Mouse (Mus musculus) MEL (cell line): Measurements from ENCODE around the gene Cct2. TPM values are rescaled to one million over a fixed set of nuclear protein-coding genes. Genes with fewer than 3 reads are reported as not detected.
A peak's percentile ranks its signal among the peaks of the same experiment; 100 is the strongest.

ENCODE experiments used
- DNase-seq: peaks from one replicate; pipeline ENCODE4 v3.0.0; 2011; ENCODE audit warnings: low read depth, low spot score
- H3K27ac ChIP-seq: 2 replicates; pipeline ENCODE4 v1.5.1; 2012; ENCODE audit warnings: low read depth, mild to moderate bottlenecking, control low read depth, low read length, moderate library complexity; ENCODE audit not compliant: control insufficient read depth
- H3K27me3 ChIP-seq, 2 experiments: fragments of 150-350 bp in 1 of 2; sonication (generic) in 1 of 2; 2 replicates each; pipeline ENCODE4 v1.6.1; 2012; ENCODE audit warnings: low read length in 2 of 2, mild to moderate bottlenecking in 2 of 2, improper control_type of control experiment in 1 of 2, moderate library complexity in 1 of 2; ENCODE audit not compliant: insufficient read depth in 2 of 2, control insufficient read depth in 1 of 2
- H3K36me3 ChIP-seq, 2 experiments: 2 replicates each; pipeline ENCODE4 v1.6.1; 2012 to 2014; ENCODE audit warnings: low read length in 2 of 2, improper control_type of control experiment in 1 of 2, inconsistent platforms in 1 of 2, mild to moderate bottlenecking in 1 of 2; ENCODE audit not compliant: insufficient read depth in 2 of 2, control insufficient read depth in 1 of 2
- H3K4me1 ChIP-seq, 2 experiments: fragments of 150-350 bp in 1 of 2; sonication (generic) in 1 of 2; 2 replicates each; pipeline ENCODE4 v1.6.1; 2012; ENCODE audit warnings: low read length in 2 of 2, improper control_type of control experiment in 1 of 2, mild to moderate bottlenecking in 1 of 2; ENCODE audit not compliant: insufficient read depth in 2 of 2, control insufficient read depth in 1 of 2
- H3K4me3 ChIP-seq, 2 experiments: fragments of 150-350 bp in 1 of 2; sonication (generic) in 1 of 2; 2 replicates each; pipeline ENCODE4 v1.5.1; 2012; ENCODE audit warnings: low read depth in 2 of 2, low read length in 2 of 2, mild to moderate bottlenecking in 2 of 2, moderate library complexity in 2 of 2, control low read depth in 1 of 2, improper control_type of control experiment in 1 of 2; ENCODE audit not compliant: control insufficient read depth in 1 of 2, insufficient read depth in 1 of 2
- H3K79me2 ChIP-seq: 2 replicates; pipeline ENCODE4 v1.6.1; 2012; ENCODE audit warnings: mild to moderate bottlenecking, low read length, moderate library complexity; ENCODE audit not compliant: control insufficient read depth, poor library complexity, insufficient read depth
- H3K9ac ChIP-seq: 2 replicates; pipeline ENCODE4 v1.6.1; 2012; ENCODE audit warnings: low read depth, mild to moderate bottlenecking, control low read depth, low read length, moderate library complexity; ENCODE audit not compliant: control insufficient read depth, poor library complexity, severe bottlenecking
- H3K9me3 ChIP-seq: fragments of 150-350 bp; sonication (generic); replicated peaks from 2 replicates; pipeline ENCODE4 v1.6.1; 2012; ENCODE audit warnings: mild to moderate bottlenecking, low read length, improper control_type of control experiment, moderate library complexity; ENCODE audit not compliant: insufficient read depth
- CHD2 ChIP-seq: IDR thresholded peaks from 2 replicates; pipeline ENCODE4 v1.6.1; 2011; ENCODE audit warnings: low read length, improper control_type of control experiment
- CTCF ChIP-seq, 3 experiments: IDR thresholded peaks in 2 of 3; conservative IDR thresholded peaks in 1 of 3; 2 replicates each; pipeline ENCODE4 v1.5.1; 2011 to 2012; ENCODE audit warnings: low read length in 3 of 3, low read depth in 2 of 3, mild to moderate bottlenecking in 2 of 3, improper control_type of control experiment in 1 of 3, inconsistent platforms in 1 of 3, mixed read lengths in 1 of 3, moderate library complexity in 1 of 3; ENCODE audit not compliant: control insufficient read depth in 1 of 3, insufficient read depth in 1 of 3, poor library complexity in 1 of 3, severe bottlenecking in 1 of 3
- ETS1 ChIP-seq: IDR thresholded peaks from 2 replicates; pipeline ENCODE4 v1.6.1; 2012; ENCODE audit warnings: low read depth, mild to moderate bottlenecking, inconsistent platforms, low read length, improper control_type of control experiment, moderate library complexity
- GABPA ChIP-seq: IDR thresholded peaks from 2 replicates; pipeline ENCODE4 v1.6.1; 2012; ENCODE audit warnings: low read depth, mild to moderate bottlenecking, inconsistent platforms, low read length, improper control_type of control experiment, moderate library complexity
- HCFC1 ChIP-seq: IDR thresholded peaks from 2 replicates; pipeline ENCODE4 v1.6.1; 2012; ENCODE audit warnings: low read depth, mild to moderate bottlenecking, inconsistent platforms, low read length, improper control_type of control experiment, moderate library complexity
- JUND ChIP-seq: IDR thresholded peaks from 2 replicates; pipeline ENCODE4 v1.6.1; 2011; ENCODE audit warnings: low read depth, mild to moderate bottlenecking, improper control_type of control experiment, low read length
- MAX ChIP-seq: IDR thresholded peaks from 2 replicates; pipeline ENCODE4 v1.6.1; 2011; ENCODE audit warnings: low read length, improper control_type of control experiment
- MXI1 ChIP-seq: IDR thresholded peaks from 2 replicates; pipeline ENCODE4 v1.6.1; 2011; ENCODE audit warnings: mild to moderate bottlenecking, low read depth, low read length, improper control_type of control experiment
- MYB ChIP-seq: IDR thresholded peaks from 2 replicates; pipeline ENCODE4 v1.6.1; 2011; ENCODE audit warnings: mild to moderate bottlenecking, low read depth, low read length, improper control_type of control experiment
- MYC ChIP-seq: IDR thresholded peaks from 2 replicates; pipeline ENCODE4 v1.6.1; 2011; ENCODE audit warnings: low read depth, mild to moderate bottlenecking, low read length, improper control_type of control experiment, moderate library complexity
- NELFE ChIP-seq: IDR thresholded peaks from 2 replicates; pipeline ENCODE4 v1.6.1; 2011; ENCODE audit warnings: low read depth, low read length, improper control_type of control experiment
- NRF1 ChIP-seq: IDR thresholded peaks from 2 replicates; pipeline ENCODE4 v1.6.1; 2014; ENCODE audit warnings: low read depth, mild to moderate bottlenecking, inconsistent platforms, low read length, improper control_type of control experiment, moderate library complexity; ENCODE audit not compliant: poor library complexity, insufficient read depth, severe bottlenecking
- POLR2A ChIP-seq, 2 experiments: IDR thresholded peaks; 2 replicates each; pipeline ENCODE4 v1.6.1; 2011 to 2012; ENCODE audit warnings: low read length in 2 of 2, mild to moderate bottlenecking in 2 of 2, control low read depth in 1 of 2, improper control_type of control experiment in 1 of 2, low read depth in 1 of 2, moderate library complexity in 1 of 2; ENCODE audit not compliant: control insufficient read depth in 1 of 2, insufficient read depth in 1 of 2, poor library complexity in 1 of 2
- POLR2AphosphoS5 ChIP-seq: IDR thresholded peaks from 2 replicates; pipeline ENCODE4 v1.6.1; 2012; ENCODE audit warnings: low read depth, borderline replicate concordance, mild to moderate bottlenecking, inconsistent platforms, low read length, moderate library complexity, mixed read lengths
- RAD21 ChIP-seq: IDR thresholded peaks from 2 replicates; pipeline ENCODE4 v1.6.1; 2011; ENCODE audit warnings: mild to moderate bottlenecking, low read depth, low read length, improper control_type of control experiment
- RCOR1 ChIP-seq: IDR thresholded peaks from 2 replicates; pipeline ENCODE4 v1.6.1; 2012; ENCODE audit warnings: low read depth, mild to moderate bottlenecking, inconsistent platforms, low read length, improper control_type of control experiment
- SIN3A ChIP-seq: IDR thresholded peaks from 2 replicates; pipeline ENCODE4 v1.6.1; 2012; ENCODE audit warnings: low read length, improper control_type of control experiment, inconsistent platforms
- SMC3 ChIP-seq: IDR thresholded peaks from 2 replicates; pipeline ENCODE4 v1.6.1; 2011; ENCODE audit warnings: low read depth, low read length, improper control_type of control experiment
- TAL1 ChIP-seq: IDR thresholded peaks from 2 replicates; pipeline ENCODE4 v1.6.1; 2012; ENCODE audit warnings: mild to moderate bottlenecking, inconsistent platforms, low read length, moderate library complexity, mixed read lengths
- TBP ChIP-seq: IDR thresholded peaks from 2 replicates; pipeline ENCODE4 v1.8.0; 2011; ENCODE audit warnings: low read depth, low read length, improper control_type of control experiment
- UBTF ChIP-seq: IDR thresholded peaks from 2 replicates; pipeline ENCODE4 v1.6.1; 2012; ENCODE audit warnings: low read depth, mild to moderate bottlenecking, inconsistent platforms, low read length, improper control_type of control experiment, moderate library complexity, borderline replicate concordance; ENCODE audit not compliant: insufficient read depth
- USF1 ChIP-seq: IDR thresholded peaks from 2 replicates; pipeline ENCODE4 v1.6.1; 2014; ENCODE audit warnings: low read depth, mild to moderate bottlenecking, inconsistent platforms, low read length, improper control_type of control experiment, moderate library complexity
- ZC3H11A ChIP-seq: IDR thresholded peaks from 2 replicates; pipeline ENCODE4 v1.6.1; 2012; ENCODE audit warnings: low read depth, mild to moderate bottlenecking, inconsistent platforms, low read length, improper control_type of control experiment
- ZKSCAN1 ChIP-seq: IDR thresholded peaks from 2 replicates; pipeline ENCODE4 v1.6.1; 2012; ENCODE audit warnings: low read depth, mild to moderate bottlenecking, inconsistent platforms, low read length, improper control_type of control experiment, moderate library complexity
- polyA plus RNA-seq, 2 experiments: library from polyadenylated mRNA; stranded (reverse) in 1 of 2; unstranded in 1 of 2; fragments of >175 nt in 1 of 2; fragments of >200 nt in 1 of 2; gene quantifications; 2 replicates each; pipeline versions ENCODE4 v1.2.1 to v1.2.4; 2012; ENCODE audit warnings: low replicate concordance in 2 of 2, low read depth in 1 of 2; ENCODE audit not compliant: insufficient read length in 2 of 2, insufficient read depth in 1 of 2, missing spikeins in 1 of 2
- total RNA-seq: library from RNA; depleted of rRNA; stranded (reverse); fragments of 300-350 nt; gene quantifications from 2 replicates; pipeline ENCODE4 v1.2.3, GENCODE M21; 2012

The Cct2 gene
- total and polyA plus RNA-seq, 3 experiments, result 543 to 879 TPM; not detected in 1

GRCm38 (mm10) chr10:117078284-117078683 lies 14.7 kb upstream of the Cct2 start:
- Histone ChIP-seq H3K9ac (no peak overlapping the region), H3K79me2 (no peaks in the 10 kb centered on the region), H3K9me3 (no peaks in the 10 kb centered on the region), H3K27ac (no peak overlapping the region), H3K36me3 (peaks cover 3 to 7% of the 10 kb centered on the region in 2 experiments), H3K27me3 (no peaks in the 10 kb centered on the region), H3K4me3 (no peak overlapping the region), H3K4me1 (peaks cover 0 to 6% of the 10 kb centered on the region in 2 experiments; a peak in 2 of 4 replicates)
- peak; percentile 75 for DNase-seq
- peak; percentile 77 for TF ChIP-seq MAX
- TF ChIP-seq USF1, result peak; percentile 41; the same call in 1 of the 2 replicates
- TF ChIP-seq MXI1, result peak; percentile 87
- TF ChIP-seq TAL1, result no peak
- no peak for TF ChIP-seq NRF1
- TF ChIP-seq RCOR1, result no peak
- peak; percentile 10 for TF ChIP-seq RAD21
- TF ChIP-seq ZKSCAN1, result no peak
- TF ChIP-seq CTCF (IDR thresholded peaks at IDR 0.05 in 2 of 3, conservative IDR thresholded peaks at IDR 0.05 in 1 of 3; ENCODE audit: control insufficient read depth in 1 of 3, insufficient read depth in 1 of 3, low read depth in 2 of 3, low read length in 3 of 3, poor library complexity in 1 of 3, severe bottlenecking in 1 of 3), result peak; percentile 79 to 84 (median 81)
- TF ChIP-seq SIN3A, result peak; percentile 68
- no peak for TF ChIP-seq NELFE
- peak; percentile 88 for TF ChIP-seq MYC
- TF ChIP-seq POLR2AphosphoS5, result no peak
- TF ChIP-seq SMC3, result peak; percentile 42

- Histone ChIP-seq H3K9me3 (no peaks in the 10 kb centered on the region), H3K9ac (no peak overlapping the region), H3K79me2 (no peaks in the 10 kb centered on the region), H3K36me3 (peaks cover 4 to 6% of the 10 kb centered on the region in 2 experiments; a peak in 3 of 4 replicates), H3K27ac (no peak overlapping the region), H3K27me3 (no peaks in the 10 kb centered on the region), H3K4me1 (peaks cover 0 to 6% of the 10 kb centered on the region in 2 experiments; a peak in 2 of 4 replicates), H3K4me3 (no peak overlapping the region)
- DNase-seq, result peak; percentile 65
- TF ChIP-seq ETS1 (no peak), ZKSCAN1 (no peak), ZC3H11A (no peak), UBTF (no peak), USF1 (no peak), CHD2 (no peak), JUND (no peak), MYB (no peak), POLR2A (IDR thresholded peaks at IDR 0.05; ENCODE audit: control insufficient read depth in 1 of 2, insufficient read depth in 1 of 2, low read depth in 1 of 2, low read length in 2 of 2, poor library complexity in 1 of 2) (no peak), TBP (no peak), HCFC1 (no peak), RCOR1 (no peak), CTCF (IDR thresholded peaks at IDR 0.05 in 2 of 3, conservative IDR thresholded peaks at IDR 0.05 in 1 of 3; ENCODE audit: control insufficient read depth in 1 of 3, insufficient read depth in 1 of 3, low read depth in 2 of 3, low read length in 3 of 3, poor library complexity in 1 of 3, severe bottlenecking in 1 of 3) (no peak), GABPA (no peak)
Observed at GRCm38 (mm10) chr10:117073176-117073575, 9.6 kb upstream of the Cct2 start.
